Mouse (Mus musculus) forebrain, postnatal 0 days (tissue): ENCODE results near the gene Prkd2. TPM values are rescaled to one million over a fixed set of nuclear protein-coding genes. Genes with fewer than 3 reads are reported as not detected.

ENCODE experiments used
- ATAC-seq: fragments of 200-750 bp; cut with Nextera tagmentation; 2 replicates; pipeline ENCODE4 v1.8.0; 2017; ENCODE audit warnings: mild to moderate bottlenecking, moderate library complexity
- DNase-seq: peaks from one replicate; pipeline ENCODE4 v3.0.0-alpha.2; 2015
- H3K27ac ChIP-seq: fragments of 300-500 bp; sonication (generic); 2 replicates; pipeline ENCODE4 v1.5.1; 2014; ENCODE audit warnings: low read depth, mild to moderate bottlenecking, antibody characterized with exemption, low read length, moderate library complexity, mixed read lengths
- H3K27me3 ChIP-seq: fragments of 300-500 bp; sonication (generic); 2 replicates; pipeline ENCODE4 v1.6.1; 2014; ENCODE audit warnings: mild to moderate bottlenecking, low read length, mixed read lengths; ENCODE audit not compliant: insufficient read depth
- H3K36me3 ChIP-seq: fragments of 300-500 bp; sonication (generic); 2 replicates; pipeline ENCODE4 v1.6.1; 2014; ENCODE audit warnings: mild to moderate bottlenecking, moderate library complexity; ENCODE audit not compliant: insufficient read depth
- H3K4me1 ChIP-seq: fragments of 300-500 bp; sonication (generic); 2 replicates; pipeline ENCODE4 v1.6.1; 2014; ENCODE audit warnings: antibody characterized with exemption; ENCODE audit not compliant: insufficient read depth
- H3K4me2 ChIP-seq: fragments of 300-500 bp; sonication (generic); 2 replicates; pipeline ENCODE4 v1.6.1; 2014; ENCODE audit warnings: low read depth, mild to moderate bottlenecking, moderate library complexity
- H3K4me3 ChIP-seq: fragments of 300-500 bp; sonication (generic); 2 replicates; pipeline ENCODE4 v1.5.1; 2014; ENCODE audit warnings: low read depth, low read length, mixed read lengths
- H3K9ac ChIP-seq: fragments of 300-500 bp; sonication (generic); 2 replicates; pipeline ENCODE4 v1.6.1; 2014; ENCODE audit warnings: mild to moderate bottlenecking
- H3K9me3 ChIP-seq: fragments of 300-500 bp; sonication (generic); 2 replicates; pipeline ENCODE4 v1.6.1; 2016; ENCODE audit warnings: low read length
- CTCF ChIP-seq: sonication (generic); IDR thresholded peaks from 2 replicates; pipeline ENCODE4 v1.5.1; 2016; ENCODE audit warnings: antibody characterized with exemption, control low read depth, low read depth
- WGBS: fragments of 180-500 bp; shearing (Covaris S2); extraction: QIAGEN DNeasy Blood & Tissue Kit; methylation state at CpG from one replicate; pipeline ENCODE4 v1.1.7; 2014; 5-methylcytosine and 5-hydroxymethylcytosine counted together
- polyA plus RNA-seq: library from polyadenylated mRNA; unstranded; fragments of >200 nt; fragmentation: Nextera tagmentation; extraction: Ambion mirVana; gene quantifications from 2 replicates; pipeline ENCODE4 v1.2.1, GENCODE M21; 2015
- total RNA-seq: library from RNA; depleted of rRNA; stranded (reverse); fragments of >200 nt; gene quantifications from 2 replicates; pipeline ENCODE4 v1.2.3, GENCODE M21; 2014

Gene Prkd2
- total and polyA plus RNA-seq, 2 experiments from 2014 or later = 3.9 to 4.0 TPM

DNA sequence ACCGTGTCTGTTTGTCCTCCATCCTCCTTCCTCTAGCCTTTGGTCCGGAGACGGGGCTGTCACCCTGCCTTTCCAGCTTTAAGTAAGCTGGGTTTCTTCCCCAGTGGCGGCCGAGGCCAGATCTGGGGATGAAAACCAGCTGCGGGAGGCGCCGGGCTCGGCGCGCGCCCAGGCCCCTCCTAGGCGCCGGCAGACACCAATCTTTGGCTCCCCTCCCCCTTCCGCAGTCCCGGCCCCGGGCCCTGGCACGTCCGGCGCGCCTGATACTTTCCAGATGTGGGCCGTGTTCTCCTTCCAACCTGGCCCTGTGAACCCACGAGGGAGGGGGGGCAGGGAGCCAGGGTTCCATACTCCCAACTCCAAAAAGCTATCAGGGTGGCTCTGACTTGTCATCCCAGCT, 48.2 kb downstream of the Prkd2 start:
- WGBS = 6% methylated on average over 23 of the region's 23 CpGs
- Histone ChIP-seq H3K36me3 (peaks cover 10% of the 10 kb centered on the region), H3K4me2 (peak overlapping the region; percentile 59), H3K9me3 (no peaks in the 10 kb centered on the region), H3K9ac (no peak overlapping the region), H3K4me3 (no peak overlapping the region), H3K4me1 (peaks cover 6% of the 10 kb centered on the region; the same call in 1 of the 2 replicates), H3K27ac (no peak overlapping the region), H3K27me3 (peaks cover 10% of the 10 kb centered on the region)
- TF ChIP-seq CTCF = no peak
- no peak for DNase-seq
- ATAC-seq = no peak

GRCm38 (mm10) chr7:16891641-16892351, 49.1 kb downstream of the Prkd2 start, which contains the start of gene Gng8:
Gene Gng8, plus strand, starts transcription at chr7:16891786.
- Histone ChIP-seq H3K9ac (0 out of 2 replicates have a peak within 1 kb of the TSS, but pooled peaks have one; percentile 22), H3K27ac (no peak within 1 kb of the TSS), H3K36me3 (peaks cover 3% of the 10 kb centered on the region; the same call in 1 of the 2 replicates), H3K4me3 (peak within 1 kb of the TSS; percentile 26), H3K4me2 (peak within 1 kb of the TSS; percentile 59), H3K4me1 (peaks cover 6% of the 10 kb centered on the region; the same call in 1 of the 2 replicates), H3K9me3 (no peaks in the 10 kb centered on the region), H3K27me3 (peaks cover 10% of the 10 kb centered on the region)
- DNase-seq = peak; percentile 88
- under 1% methylated on average over 30 of the region's 30 CpGs for WGBS
- peak; percentile 95 for TF ChIP-seq CTCF
- peak; percentile 76 for ATAC-seq

GRCm38 (mm10) chr7:16892352-16892730, 49.6 kb downstream of the Prkd2 start:
- H3K27me3 ChIP-seq = peaks cover 10% of the 10 kb centered on the region
- H3K4me1 ChIP-seq = peaks cover 6% of the 10 kb centered on the region; the same call in 1 of the 2 replicates
- DNase-seq (no peak), ATAC-seq (no peak; the same call in 1 of the 2 replicates)
- no peak overlapping the region for H3K4me3 ChIP-seq
- peak overlapping the region; percentile 59; the same call in 1 of the 2 replicates for H3K4me2 ChIP-seq
- no peaks in the 10 kb centered on the region for H3K9me3 ChIP-seq
- WGBS = 50% methylated on average over 9 of the region's 9 CpGs
- H3K9ac ChIP-seq = no peak overlapping the region
- no peak for TF ChIP-seq CTCF
- H3K36me3 ChIP-seq = peaks cover 2% of the 10 kb centered on the region; the same call in 1 of the 2 replicates
- no peak overlapping the region for H3K27ac ChIP-seq

DNA sequence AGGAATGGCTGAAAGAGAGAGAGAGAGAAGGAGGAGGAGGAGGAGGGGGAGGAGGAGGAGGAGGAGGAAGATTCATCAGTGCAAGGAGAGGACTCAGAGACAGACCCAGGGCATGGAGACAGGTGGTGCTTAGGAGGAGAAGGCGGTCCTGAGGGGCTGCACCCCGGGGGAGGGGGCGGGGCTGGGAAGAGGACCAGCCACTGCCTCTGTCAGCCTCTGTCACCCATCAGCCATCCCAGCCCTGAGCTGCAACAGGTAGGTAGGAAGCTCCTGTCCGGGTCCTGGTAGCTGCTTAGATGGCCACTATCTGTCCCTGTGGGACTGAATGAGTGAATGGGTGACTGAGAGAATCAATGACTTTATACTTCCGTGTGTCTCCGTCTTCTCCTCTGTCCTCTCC, 50.9 kb downstream of the Prkd2 start:
- no peak for ATAC-seq

GRCm38 (mm10) chr7:16894279-16894678, 51.6 kb downstream of the Prkd2 start:
- WGBS = 8% methylated on average over 4 of the region's 4 CpGs
- 0 out of 2 replicates have a peak overlapping the region, but pooled peaks have one; percentile 2 for H3K4me2 ChIP-seq
- no peaks in the 10 kb centered on the region for H3K36me3 ChIP-seq
- ATAC-seq (peak; percentile 19), DNase-seq (no peak)
- no peaks in the 10 kb centered on the region for H3K9me3 ChIP-seq
- H3K27ac ChIP-seq = no peak overlapping the region
- H3K9ac ChIP-seq = no peak overlapping the region
- H3K27me3 ChIP-seq = peaks cover 10% of the 10 kb centered on the region
- H3K4me3 ChIP-seq = no peak overlapping the region
- TF ChIP-seq CTCF = no peak
- peaks cover 6% of the 10 kb centered on the region; the same call in 1 of the 2 replicates for H3K4me1 ChIP-seq

More for the DNA sequence above, 50.9 kb downstream of the Prkd2 start:
- H3K4me1 ChIP-seq = peaks cover 6% of the 10 kb centered on the region; the same call in 1 of the 2 replicates
- H3K36me3 ChIP-seq = no peaks in the 10 kb centered on the region
- no peak overlapping the region for H3K4me3 ChIP-seq
- no peaks in the 10 kb centered on the region for H3K9me3 ChIP-seq
- H3K9ac ChIP-seq = no peak overlapping the region
- TF ChIP-seq CTCF = no peak
- WGBS = 7% methylated on average over 6 of the region's 6 CpGs
- H3K4me2 ChIP-seq = no peak overlapping the region
- H3K27me3 ChIP-seq = peaks cover 10% of the 10 kb centered on the region
- H3K27ac ChIP-seq = no peak overlapping the region
- DNase-seq = no peak

GRCm38 (mm10) chr7:16895000-16895399, 52.3 kb downstream of the Prkd2 start:
- Histone ChIP-seq H3K4me1 (peaks cover 6% of the 10 kb centered on the region; the same call in 1 of the 2 replicates), H3K36me3 (no peaks in the 10 kb centered on the region), H3K9ac (no peak overlapping the region), H3K4me2 (peak overlapping the region; percentile 47), H3K9me3 (no peaks in the 10 kb centered on the region), H3K27ac (no peak overlapping the region), H3K4me3 (peak overlapping the region; percentile 17; the same call in 1 of the 2 replicates), H3K27me3 (peaks cover 10% of the 10 kb centered on the region)
- ATAC-seq = peak; percentile 2; the same call in 1 of the 2 replicates
- DNase-seq = peak; percentile 59
- 0% methylated on average over 24 of the region's 24 CpGs for WGBS
- peak; percentile 86 for TF ChIP-seq CTCF

- DNase-seq (no peak), ATAC-seq (no peak)
- WGBS = 25% methylated on average over 10 of the region's 10 CpGs
- no peaks in the 10 kb centered on the region for H3K9me3 ChIP-seq
- TF ChIP-seq CTCF = no peak
- peaks cover 10% of the 10 kb centered on the region for H3K27me3 ChIP-seq
- H3K4me1 ChIP-seq = peaks cover 6% of the 10 kb centered on the region; the same call in 1 of the 2 replicates
- H3K9ac ChIP-seq = no peak overlapping the region
- peak overlapping the region; percentile 17; the same call in 1 of the 2 replicates for H3K4me3 ChIP-seq
- H3K4me2 ChIP-seq = peak overlapping the region; percentile 47
- no peak overlapping the region for H3K27ac ChIP-seq
- H3K36me3 ChIP-seq = no peaks in the 10 kb centered on the region
Observed at GRCm38 (mm10) chr7:16895511-16895910, 52.8 kb downstream of the Prkd2 start.
